Mouse (Mus musculus) gastrocnemius, postnatal 25 days (tissue): Measurements from ENCODE around the gene Cma2. TPM values are rescaled to one million over a fixed set of nuclear protein-coding genes. Genes with fewer than 3 reads are reported as not detected.

Source experiments
- total RNA-seq, 2 experiments: library from RNA; stranded (reverse); gene quantifications; 1 replicate in 1 of 2; 2 replicates in 1 of 2; pipeline ENCODE4 v1.2.3; 2021

Gene Cma2
- total RNA-seq, 2 experiments from 2014 or later = not detected

Other genes with a start within 250 kb of the Cma2 start
- not detected for gene Tgm1, start 237.1 kb upstream of the Cma2 start, total RNA-seq
- gene Rabggta, start 228.7 kb upstream of the Cma2 start, total RNA-seq = 10 to 100 TPM; 10.3 TPM
- gene Dhrs1, start 205.3 kb upstream of the Cma2 start, total RNA-seq = 10 to 100 TPM; 29.4 to 32.7 TPM
- gene Nop9, start 205.3 kb upstream of the Cma2 start, total RNA-seq = 10 to 100 TPM; 11.3 to 12.0 TPM
- gene Cideb, start 192.5 kb upstream of the Cma2 start, total RNA-seq = not detected
- under 1 TPM in 1 of 2 experiments, not detected in 1; 0.10 TPM for gene Ltb4r2, start 189.6 kb upstream of the Cma2 start, total RNA-seq
- gene Ltb4r1, start 185.0 kb upstream of the Cma2 start, total RNA-seq = not detected
- 1 to 10 TPM; 6.4 to 6.5 TPM for gene Adcy4, start 166.9 kb upstream of the Cma2 start, total RNA-seq
- 1 to 10 TPM; 1.3 to 1.7 TPM for gene Ripk3, start 162.1 kb upstream of the Cma2 start, total RNA-seq
- gene Nfatc4, start 127.8 kb upstream of the Cma2 start, total RNA-seq = 1 to 10 TPM; 3.2 to 5.9 TPM
- 1 to 10 TPM; 2.6 to 4.1 TPM for gene Nynrin, start 97.0 kb upstream of the Cma2 start, total RNA-seq
- gene Cbln3, start 66.6 kb upstream of the Cma2 start, total RNA-seq = not detected
- gene Khnyn, start 66.0 kb upstream of the Cma2 start, total RNA-seq = 1 to 10 TPM; 7.0 to 9.1 TPM
- 10 to 100 TPM; 95.7 to 98.1 TPM for gene Sdr39u1, start 50.7 kb upstream of the Cma2 start, total RNA-seq
- gene Cma1, start 6.3 kb upstream of the Cma2 start, total RNA-seq = 1 to 10 TPM; 2.7 to 4.1 TPM
- gene Mcpt1, start 67.0 kb downstream of the Cma2 start, total RNA-seq = not detected
- not detected for gene Mcpt9, start 79.5 kb downstream of the Cma2 start, total RNA-seq
- gene Mcpt2, start 91.1 kb downstream of the Cma2 start, total RNA-seq = not detected
- gene Mcpt4, start 111.3 kb downstream of the Cma2 start, total RNA-seq = 1 to 10 TPM; 2.7 to 5.8 TPM
- not detected for gene Mcpt8, start 134.3 kb downstream of the Cma2 start, total RNA-seq
- not detected for gene Ctsg, start 151.6 kb downstream of the Cma2 start, total RNA-seq
- gene Gzme, start 169.6 kb downstream of the Cma2 start, total RNA-seq = not detected
- gene Gzmd, start 181.6 kb downstream of the Cma2 start, total RNA-seq = not detected
- gene Gzmg, start 208.6 kb downstream of the Cma2 start, total RNA-seq = not detected
- gene Gzmn, start 223.6 kb downstream of the Cma2 start, total RNA-seq = not detected